Mouse (Mus musculus) skeletal muscle tissue, adult 2 months (tissue): ENCODE data around the gene Acot13.
A peak's percentile ranks its signal among the peaks of the same experiment; 100 is the strongest.
"Not testable (repeated sequence)": the region's sequence is repeated elsewhere in the genome, so short reads cannot be mapped to it uniquely, and the experiment has no call there.

Source experiments
- DNase-seq: peaks from one replicate; pipeline ENCODE4 v3.0.0-alpha.2; 2012; ENCODE audit warnings: low read depth, low spot score

Acot13 gene

GRCm38 (mm10) chr13:24831353-24832130 lies at the start of gene Acot13, which contains the start of gene Tdp2:
Gene Acot13, minus strand, starts transcription at chr13:24831540.
Gene Tdp2, plus strand, starts transcription at chr13:24831679.
- peak; percentile 98 for DNase-seq

- DNase-seq, result no peak
These were observed 49.4 kb upstream of the Acot13 start for GRCm38 (mm10) chr13:24880704-24881103.

- no peak for DNase-seq
These were observed 48.9 kb upstream of the Acot13 start for GRCm38 (mm10) chr13:24880208-24880607.

GRCm38 (mm10) chr13:24879359-24880040 lies 48.2 kb upstream of the Acot13 start:
- DNase-seq, result no peak

- DNase-seq, result no peak
These were observed 36.9 kb upstream of the Acot13 start for GRCm38 (mm10) chr13:24868233-24868632.

GRCm38 (mm10) chr13:24867789-24868188 lies 36.4 kb upstream of the Acot13 start:
- no peak for DNase-seq

- DNase-seq, result no peak
These were observed 35.4 kb upstream of the Acot13 start for GRCm38 (mm10) chr13:24866430-24867402.

GRCm38 (mm10) chr13:24862520-24862919 lies 31.2 kb upstream of the Acot13 start:
- DNase-seq, result peak; percentile 16

- DNase-seq, result no peak
These were observed 30.7 kb upstream of the Acot13 start for GRCm38 (mm10) chr13:24862021-24862420.

GRCm38 (mm10) chr13:24861084-24861483 lies 29.7 kb upstream of the Acot13 start:
- no peak for DNase-seq

- no peak for DNase-seq
These were observed 27.8 kb upstream of the Acot13 start for GRCm38 (mm10) chr13:24859115-24859514.

GRCm38 (mm10) chr13:24852570-24852969 lies 21.2 kb upstream of the Acot13 start:
- DNase-seq, result no peak

- no peak for DNase-seq
These were observed 20.6 kb upstream of the Acot13 start for GRCm38 (mm10) chr13:24851989-24852388.

- DNase-seq, result no peak
These were observed 18.0 kb upstream of the Acot13 start for GRCm38 (mm10) chr13:24849318-24849717.

GRCm38 (mm10) chr13:24844983-24845955 lies 13.9 kb upstream of the Acot13 start, which contains the start of gene D130043K22Rik:
Gene D130043K22Rik, plus strand, starts transcription at chr13:24845135.
- no peak for DNase-seq

GRCm38 (mm10) chr13:24841702-24842101 lies 10.4 kb upstream of the Acot13 start:
- no peak for DNase-seq

GRCm38 (mm10) chr13:24839831-24840230 lies 8.5 kb upstream of the Acot13 start:
- no peak for DNase-seq

GRCm38 (mm10) chr13:24837765-24838164 lies 6.4 kb upstream of the Acot13 start:
- DNase-seq, result not testable (repeated sequence)

GRCm38 (mm10) chr13:24832811-24833155 lies 1.4 kb upstream of the Acot13 start:
- DNase-seq, result no peak

- no peak for DNase-seq
These were observed 931 bp upstream of the Acot13 start for GRCm38 (mm10) chr13:24832131-24832810.
